Mouse (Mus musculus) ES-E14 (cell line): ENCODE results near the gene Emc8. TPM values are rescaled to one million over a fixed set of nuclear protein-coding genes. Genes with fewer than 3 reads are reported as not detected.

Experiments
- DNase-seq: peaks from one replicate; pipeline ENCODE4 v3.0.0-alpha.2; 2013; ENCODE audit warnings: low read depth, low spot score
- H3K27ac ChIP-seq: 2 replicates; pipeline ENCODE4 v1.5.1; 2012; ENCODE audit warnings: low read depth, mild to moderate bottlenecking, low read length, moderate library complexity, mixed read lengths; ENCODE audit not compliant: poor library complexity, insufficient read depth, severe bottlenecking
- H3K36me3 ChIP-seq: 2 replicates; pipeline ENCODE4 v1.6.1; 2012; ENCODE audit warnings: mild to moderate bottlenecking, low read length, moderate library complexity, mixed read lengths; ENCODE audit not compliant: control insufficient read depth, poor library complexity, insufficient read depth, severe bottlenecking
- H3K4me1 ChIP-seq, 2 experiments: fragments of 150-350 bp in 1 of 2; sonication (generic) in 1 of 2; 2 replicates each; pipeline ENCODE4 v1.6.1; 2012; ENCODE audit warnings: low read length in 2 of 2, mild to moderate bottlenecking in 1 of 2, mixed read lengths in 1 of 2; ENCODE audit not compliant: control insufficient read depth in 2 of 2, insufficient read depth in 2 of 2, poor library complexity in 1 of 2
- H3K4me3 ChIP-seq, 2 experiments: fragments of 150-350 bp in 1 of 2; sonication (generic) in 1 of 2; 2 replicates each; pipeline ENCODE4 v1.5.1; 2012; ENCODE audit warnings: low read length in 2 of 2, low read depth in 1 of 2, mild to moderate bottlenecking in 1 of 2, mixed read lengths in 1 of 2; ENCODE audit not compliant: insufficient read depth in 1 of 2, poor library complexity in 1 of 2, severe bottlenecking in 1 of 2
- H3K9ac ChIP-seq: 2 replicates; pipeline ENCODE4 v1.6.1; 2012; ENCODE audit warnings: low read depth, mild to moderate bottlenecking, low read length, mixed read lengths; ENCODE audit not compliant: poor library complexity, insufficient read depth, severe bottlenecking
- H3K9me3 ChIP-seq: fragments of 150-350 bp; sonication (generic); 2 replicates; pipeline ENCODE4 v1.6.1; 2012; ENCODE audit warnings: low read depth, mild to moderate bottlenecking, low read length; ENCODE audit not compliant: control insufficient read depth, insufficient read depth
- CHD2 ChIP-seq: IDR thresholded peaks from 2 replicates; pipeline ENCODE4 v1.6.1; 2014; ENCODE audit warnings: mild to moderate bottlenecking, low read depth, low read length, inconsistent platforms
- HCFC1 ChIP-seq: IDR thresholded peaks from 2 replicates; pipeline ENCODE4 v1.6.1; 2012; ENCODE audit warnings: low read length, inconsistent platforms, borderline replicate concordance; ENCODE audit not compliant: insufficient read depth
- MAFK ChIP-seq: IDR thresholded peaks from 2 replicates; pipeline ENCODE4 v1.6.1; 2014; ENCODE audit warnings: mild to moderate bottlenecking, low read depth, low read length, inconsistent platforms; ENCODE audit not compliant: insufficient read depth
- ZC3H11A ChIP-seq: IDR thresholded peaks from 2 replicates; pipeline ENCODE4 v1.6.1; 2012; ENCODE audit warnings: low read depth, mild to moderate bottlenecking, inconsistent platforms, low read length, borderline replicate concordance
- ZNF384 ChIP-seq: IDR thresholded peaks from 2 replicates; pipeline ENCODE4 v1.6.1; 2012; ENCODE audit warnings: low read depth, low read length, inconsistent platforms
- in situ Hi-C, 2 experiments: fragments of 600-800 bp; cut with MboI; formaldehyde crosslinking; loops; one replicate each; pipeline ENCODE4 v1.15.1; 2025; ENCODE audit warnings: low sequenced_read_pairs in 2 of 2, inconsistent platforms in 1 of 2; ENCODE audit not compliant: unreplicated experiment in 2 of 2
- total RNA-seq: library from RNA; depleted of rRNA; stranded (reverse); fragments of 300-350 nt; gene quantifications from 2 replicates; pipeline ENCODE4 v1.2.3, GENCODE M21; 2012; rRNA removed

Gene Emc8
- total RNA-seq, 1 experiment: 332 TPM

GRCm38 (mm10) chr8:120614491-120614890 lies 53.9 kb downstream of the Emc8 start:
- Histone ChIP-seq H3K9ac (no peak overlapping the region), H3K4me1 (peaks cover 5 to 13% of the 10 kb centered on the region in 2 experiments; a peak in 2 of 4 replicates), H3K9me3 (no peaks in the 10 kb centered on the region), H3K4me3 (no peak overlapping the region), H3K27ac (no peak overlapping the region), H3K36me3 (peaks cover 4% of the 10 kb centered on the region; the same call in 1 of the 2 replicates)
- no peak for DNase-seq
- TF ChIP-seq CHD2: no peak
- no peak for TF ChIP-seq HCFC1
- no peak for TF ChIP-seq MAFK
- no peak for TF ChIP-seq ZC3H11A
- TF ChIP-seq ZNF384: no peak
- in situ Hi-C loops: no loop called here

GRCm38 (mm10) chr8:120610824-120611223 lies 57.5 kb downstream of the Emc8 start:
- H3K4me3 ChIP-seq: no peak overlapping the region
- peaks cover 2 to 6% of the 10 kb centered on the region in 2 experiments; a peak in 1 of 4 replicates for H3K4me1 ChIP-seq
- in situ Hi-C loops: no loop called here
- H3K9me3 ChIP-seq: no peaks in the 10 kb centered on the region
- no peak for TF ChIP-seq MAFK
- TF ChIP-seq ZC3H11A: no peak
- no peak for TF ChIP-seq CHD2
- no peak for TF ChIP-seq ZNF384
- TF ChIP-seq HCFC1: no peak
- H3K27ac ChIP-seq: no peak overlapping the region
- no peak overlapping the region for H3K9ac ChIP-seq
- peaks cover 2% of the 10 kb centered on the region; the same call in 1 of the 2 replicates for H3K36me3 ChIP-seq
- no peak for DNase-seq

GRCm38 (mm10) chr8:120607885-120608284 lies 60.5 kb downstream of the Emc8 start:
- peaks cover 2 to 8% of the 10 kb centered on the region in 2 experiments; a peak in 1 of 4 replicates for H3K4me1 ChIP-seq
- no peaks in the 10 kb centered on the region for H3K9me3 ChIP-seq
- in situ Hi-C loops: no loop called here
- no peak overlapping the region for H3K9ac ChIP-seq
- no peak overlapping the region for H3K27ac ChIP-seq
- H3K36me3 ChIP-seq: no peaks in the 10 kb centered on the region; the same call in 1 of the 2 replicates
- TF ChIP-seq CHD2: no peak
- TF ChIP-seq MAFK: no peak
- TF ChIP-seq ZC3H11A: 0 out of 2 replicates have a peak, but pooled peaks have one; percentile 12
- H3K4me3 ChIP-seq: no peak overlapping the region
- DNase-seq: peak; percentile 73

GRCm38 (mm10) chr8:120607460-120607859 lies 60.9 kb downstream of the Emc8 start:
- no peaks in the 10 kb centered on the region for H3K9me3 ChIP-seq
- H3K4me1 ChIP-seq: peaks cover 2 to 11% of the 10 kb centered on the region in 2 experiments; a peak in 2 of 4 replicates
- no peak for DNase-seq
- H3K4me3 ChIP-seq: no peak overlapping the region
- TF ChIP-seq HCFC1 (no peak), CHD2 (no peak), ZNF384 (no peak), ZC3H11A (no peak), MAFK (no peak)
- H3K36me3 ChIP-seq: no peaks in the 10 kb centered on the region; the same call in 1 of the 2 replicates
- in situ Hi-C loops: no loop called here
- H3K9ac ChIP-seq: no peak overlapping the region
- H3K27ac ChIP-seq: no peak overlapping the region

Other genes with a start within 250 kb of the Emc8 start
- gene Gins2, start 79.3 kb downstream of the Emc8 start, total RNA-seq: 47.0 and 56.2 TPM in 2 replicates
- gene 1190005I06Rik, start 20.9 kb downstream of the Emc8 start, total RNA-seq: 21.8 and 24.7 TPM in 2 replicates
- gene Gm27021, start 494 bp downstream of the Emc8 start, total RNA-seq: 0.49 TPM in 1 of 2 replicates, not detected in the other
- gene Cox4i1, start 351 bp downstream of the Emc8 start, total RNA-seq: 1,965 and 2,746 TPM in 2 replicates
- 0.74 and 1.2 TPM in 2 replicates for gene Irf8, start 67.8 kb upstream of the Emc8 start, total RNA-seq